Mouse (Mus musculus) cerebellum, adult 11-12 months (tissue): ENCODE measurements at regions not wholly inside any gene's neighbourhood (a gene's known extent, or its start where the extent isn't known, plus 50 kb on each side); places are given as distances from the start of the nearest gene placed in this dataset.

ENCODE experiments used
- DNase-seq: peaks from one replicate; pipeline ENCODE4 v3.0.0; 2022

DNA sequence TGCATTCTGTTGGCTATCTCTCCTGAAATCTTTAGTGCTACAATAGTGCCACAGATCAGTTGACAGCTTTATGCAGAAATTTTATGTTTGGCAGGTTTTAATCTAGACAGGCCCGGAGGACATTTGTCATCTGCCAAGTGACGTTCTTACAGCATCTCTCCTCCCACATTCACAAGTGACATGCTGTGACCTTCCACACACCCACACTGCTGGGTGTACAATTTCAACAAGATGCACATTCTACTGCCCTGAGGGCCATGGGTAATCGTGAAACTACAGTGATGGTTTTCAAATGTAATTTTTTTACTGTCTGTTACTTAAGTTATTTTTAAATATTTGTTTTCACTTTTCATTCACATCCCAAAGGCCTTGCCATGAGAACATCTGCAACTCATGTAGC is 639.2 kb upstream of the Gm11114 start:
- DNase-seq, result no peak

DNA sequence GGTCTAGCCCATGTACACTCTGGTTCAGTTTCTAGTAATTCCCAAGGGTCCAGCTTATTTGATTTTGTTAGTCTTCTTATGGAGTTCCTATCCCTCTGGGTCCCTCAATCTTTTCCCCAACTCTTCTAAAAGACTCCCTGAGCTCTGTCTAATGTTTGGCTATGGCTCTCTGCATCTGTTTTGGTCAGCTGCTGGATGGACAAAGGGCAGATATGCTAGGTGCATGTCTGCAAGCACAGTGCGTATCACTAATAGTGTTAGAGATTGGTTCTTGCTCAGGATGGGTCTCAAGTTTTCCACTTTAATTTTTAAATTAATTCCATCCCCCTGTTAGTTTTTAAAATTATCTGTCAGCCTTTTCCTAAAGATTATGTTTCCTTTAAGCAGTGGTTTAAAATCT is 634.2 kb upstream of the Gm11114 start:
- no peak for DNase-seq

GRCm38 (mm10) chr9:84718615-84719191 is 593.9 kb upstream of the Gm11114 start:
- DNase-seq, result no peak

DNA sequence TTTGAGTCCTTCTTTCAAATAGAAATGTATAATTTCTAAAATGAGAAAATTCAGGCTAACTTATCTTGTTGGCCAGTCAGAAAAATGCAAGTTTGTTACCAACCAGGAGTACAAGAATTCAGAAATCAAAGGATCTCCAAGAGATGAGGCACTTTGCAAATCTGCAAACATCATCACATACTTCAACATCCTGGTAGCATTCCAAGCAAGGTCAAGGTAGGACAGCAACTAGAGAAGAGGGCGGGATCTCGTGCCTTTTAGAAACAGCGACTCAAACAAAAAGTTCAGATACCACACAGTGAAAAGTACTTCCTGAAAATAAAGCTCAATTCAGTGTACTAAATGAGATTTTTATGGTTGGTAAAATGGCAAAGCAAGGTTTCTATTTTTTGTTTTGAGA is 593.2 kb upstream of the Gm11114 start:
- DNase-seq, result no peak

GRCm38 (mm10) chr9:84720454-84720853 is 592.1 kb upstream of the Gm11114 start:
- no peak for DNase-seq

- no peak for DNase-seq
Observed at GRCm38 (mm10) chr9:84739266-84739665, 573.3 kb upstream of the Gm11114 start.

GRCm38 (mm10) chr9:84740336-84740735 is 572.2 kb upstream of the Gm11114 start:
- DNase-seq, result no peak

- no peak for DNase-seq
Observed at GRCm38 (mm10) chr9:84754332-84754731, 558.2 kb upstream of the Gm11114 start.

DNA sequence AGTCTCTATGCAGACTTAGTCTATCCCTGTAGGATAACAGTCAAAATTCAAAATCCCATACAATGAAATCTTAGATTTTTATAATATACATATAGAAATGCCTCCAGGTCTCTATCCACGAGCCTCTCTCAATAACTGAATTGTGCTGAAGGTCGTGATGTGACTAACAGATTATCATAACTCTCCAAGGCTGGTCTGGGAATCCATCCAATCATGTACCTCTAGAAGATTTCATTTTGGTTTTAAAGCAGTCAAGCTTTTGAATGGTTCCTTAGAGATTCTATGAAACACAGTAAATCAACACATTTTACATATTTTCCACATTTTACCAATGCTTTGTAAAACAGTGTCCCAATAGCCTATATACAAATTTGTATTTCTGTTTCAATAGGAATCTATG is 557.7 kb upstream of the Gm11114 start:
- no peak for DNase-seq

DNA sequence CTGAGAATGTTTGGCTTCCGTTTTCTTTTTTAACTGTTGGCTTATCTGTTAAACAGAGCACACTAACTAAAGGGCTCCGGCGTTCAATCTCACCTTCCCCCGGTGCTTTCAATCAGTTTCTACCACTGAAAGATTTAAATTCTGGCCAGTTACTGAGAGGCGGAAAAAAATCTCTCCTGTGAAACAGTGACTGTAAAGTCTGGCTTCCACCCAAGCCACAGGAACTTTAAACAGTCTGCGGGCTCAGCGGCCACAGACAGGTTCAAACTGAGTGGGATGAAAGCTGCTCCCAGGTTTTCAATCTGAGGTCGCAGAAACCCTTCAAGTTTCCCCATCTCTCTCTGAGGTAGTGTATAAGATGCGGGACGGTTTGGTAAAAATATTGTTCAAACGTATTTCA is 538.2 kb upstream of the Gm11114 start:
- no peak for DNase-seq

- no peak for DNase-seq
Observed at GRCm38 (mm10) chr9:84775190-84775589, 537.4 kb upstream of the Gm11114 start.

- DNase-seq, result no peak
Observed at GRCm38 (mm10) chr9:84779125-84779524, 533.4 kb upstream of the Gm11114 start.

- DNase-seq, result no peak
Observed at GRCm38 (mm10) chr9:84825768-84826167, 486.8 kb upstream of the Gm11114 start.

DNA sequence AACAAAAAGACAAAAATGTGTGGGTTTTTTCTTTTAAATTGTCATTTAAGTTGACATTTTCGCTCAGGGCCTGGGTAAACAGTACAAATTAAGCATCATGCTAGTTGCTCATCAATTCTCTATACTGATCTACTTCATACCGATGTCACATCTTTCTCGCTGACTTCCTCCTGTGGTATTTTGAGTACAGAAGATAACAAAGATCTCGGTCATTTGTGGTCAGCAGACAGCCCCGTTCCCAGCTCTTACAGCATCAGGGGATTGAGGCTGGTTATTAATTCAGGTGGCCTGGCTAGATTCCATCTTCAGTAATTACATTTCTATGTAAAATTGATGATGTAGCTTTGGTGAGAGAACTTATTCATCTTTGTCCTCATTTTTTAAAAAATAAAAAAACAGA is 483.6 kb upstream of the Gm11114 start:
- DNase-seq, result no peak

GRCm38 (mm10) chr9:84830639-84831038 is 481.9 kb upstream of the Gm11114 start:
- DNase-seq, result no peak

DNA sequence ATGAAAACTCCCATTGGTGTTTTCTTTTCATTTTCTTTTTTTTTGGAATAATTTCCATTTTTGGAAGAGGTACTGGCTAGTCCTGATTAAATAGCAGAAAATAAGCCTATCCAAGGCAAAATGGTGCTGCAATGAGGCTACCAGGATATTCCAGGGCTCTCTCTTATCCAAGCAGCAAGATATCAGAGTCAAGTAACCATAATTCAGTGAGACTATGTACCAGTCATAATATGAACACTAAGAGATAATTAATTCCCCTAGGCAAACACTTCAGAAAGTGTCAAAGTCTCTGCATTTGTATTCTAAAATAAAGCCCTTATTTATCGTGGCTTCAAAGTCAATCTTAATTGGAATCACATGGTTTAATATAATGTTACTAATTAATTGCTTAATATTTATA is 475.1 kb upstream of the Gm11114 start:
- no peak for DNase-seq

DNA sequence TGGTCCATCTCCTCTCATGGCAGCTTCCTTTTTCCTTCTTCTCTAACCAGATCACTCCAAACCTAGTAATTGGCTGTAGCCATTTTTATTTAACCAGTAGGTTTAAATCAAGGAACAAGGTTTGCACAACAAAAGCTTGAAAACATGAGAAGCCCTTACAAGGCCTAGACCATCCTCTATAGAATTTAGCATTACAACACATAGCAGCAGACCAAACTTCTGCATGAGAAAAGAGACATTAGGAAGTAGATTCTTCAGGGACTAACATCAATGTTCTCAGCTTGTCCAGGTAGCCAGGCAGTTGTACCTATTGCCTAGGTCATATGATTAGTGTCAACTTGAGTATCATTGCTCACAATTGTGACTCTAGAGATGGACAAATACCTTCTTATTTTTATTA is 468.6 kb upstream of the Gm11114 start:
- no peak for DNase-seq

- no peak for DNase-seq
Observed at GRCm38 (mm10) chr9:84861600-84861999, 451.0 kb upstream of the Gm11114 start.

DNA sequence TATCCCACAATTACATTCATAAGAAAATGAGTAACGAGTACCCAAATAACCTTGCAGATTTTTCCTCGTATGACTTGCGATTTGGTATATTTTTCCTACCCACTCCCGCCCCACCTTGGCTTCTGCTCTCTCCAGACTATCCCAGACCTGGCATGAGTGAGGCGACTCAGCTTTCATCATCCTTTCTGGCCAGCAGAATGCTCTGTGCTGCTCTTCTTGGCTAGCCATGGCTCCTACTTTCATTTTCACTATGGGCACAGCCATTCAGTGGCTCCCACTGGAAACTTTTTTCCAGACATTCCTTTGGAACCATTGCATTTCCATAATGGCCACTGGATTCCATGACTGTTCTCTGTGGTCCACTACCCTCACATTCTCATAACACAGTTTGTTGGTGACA is 449.1 kb upstream of the Gm11114 start:
- no peak for DNase-seq

DNA sequence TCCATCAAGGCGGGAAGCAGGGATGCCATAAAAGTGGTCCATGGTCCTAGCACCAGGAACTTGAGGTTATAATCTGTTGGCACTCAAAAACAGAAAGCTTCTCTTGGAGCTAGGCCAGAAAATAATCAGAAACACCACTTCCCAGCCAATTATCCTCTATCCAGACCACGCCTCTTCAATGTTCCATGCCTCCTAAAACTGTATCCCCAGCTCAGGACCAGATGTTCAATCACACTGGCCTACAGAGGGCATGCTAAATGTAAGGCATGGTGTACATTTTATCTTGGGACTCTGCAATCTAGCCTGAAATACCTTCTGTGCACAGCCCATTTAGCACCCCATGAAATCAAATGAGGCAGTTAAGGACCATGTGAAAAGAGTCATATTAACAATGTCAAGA is 418.4 kb upstream of the Gm11114 start:
- no peak for DNase-seq

- no peak for DNase-seq
Observed at GRCm38 (mm10) chr9:84896073-84896472, 416.5 kb upstream of the Gm11114 start.

GRCm38 (mm10) chr9:84900643-84901042 is 411.9 kb upstream of the Gm11114 start:
- no peak for DNase-seq

GRCm38 (mm10) chr9:84906244-84906643 is 406.3 kb upstream of the Gm11114 start:
- no peak for DNase-seq

DNA sequence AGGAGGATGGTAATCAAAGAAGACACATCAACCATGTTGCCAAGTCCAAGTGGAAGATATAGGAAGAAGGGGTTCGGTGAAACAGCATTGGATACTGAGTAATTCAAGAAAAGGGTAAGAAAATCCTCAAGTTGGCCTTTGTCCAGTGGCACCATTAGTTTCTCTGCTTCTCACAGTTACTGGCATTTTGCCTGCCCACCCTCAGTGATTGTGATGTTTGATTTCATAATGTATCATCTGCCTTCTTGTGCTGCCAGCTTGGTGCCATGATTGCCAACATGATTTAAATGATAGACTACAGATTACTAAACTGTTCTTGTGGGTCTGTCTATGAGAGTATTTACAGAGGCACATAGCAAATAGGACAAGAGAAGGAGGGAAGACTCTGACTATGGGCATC is 399.3 kb upstream of the Gm11114 start:
- no peak for DNase-seq

DNA sequence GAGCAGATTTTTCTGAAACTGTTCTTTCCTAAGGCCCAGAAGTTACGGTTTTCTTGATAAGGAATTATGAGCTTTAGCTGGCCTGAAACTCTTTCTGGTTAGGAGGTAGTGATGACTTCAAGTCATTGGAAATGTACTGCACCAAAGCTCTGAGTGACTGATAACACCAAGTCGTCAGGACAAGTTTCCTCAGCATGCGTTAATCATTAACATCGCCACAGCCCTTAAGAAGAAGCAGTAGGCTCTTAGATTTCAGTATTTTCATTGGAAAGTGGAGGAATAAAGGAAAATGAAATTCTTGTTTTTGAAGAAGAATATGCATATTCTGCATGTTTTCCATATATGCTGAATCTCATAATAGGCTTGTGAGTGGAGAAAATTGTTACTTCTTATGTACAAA is 390.3 kb upstream of the Gm11114 start:
- DNase-seq, result no peak

- DNase-seq, result no peak
Observed at GRCm38 (mm10) chr9:84923966-84924365, 388.6 kb upstream of the Gm11114 start.
